Mouse (Mus musculus): ENCODE results near the gene Gab3.
"Not testable (repeated sequence)": the region's sequence is repeated elsewhere in the genome, so short reads cannot be mapped to it uniquely, and the experiment has no call there.

DNA sequence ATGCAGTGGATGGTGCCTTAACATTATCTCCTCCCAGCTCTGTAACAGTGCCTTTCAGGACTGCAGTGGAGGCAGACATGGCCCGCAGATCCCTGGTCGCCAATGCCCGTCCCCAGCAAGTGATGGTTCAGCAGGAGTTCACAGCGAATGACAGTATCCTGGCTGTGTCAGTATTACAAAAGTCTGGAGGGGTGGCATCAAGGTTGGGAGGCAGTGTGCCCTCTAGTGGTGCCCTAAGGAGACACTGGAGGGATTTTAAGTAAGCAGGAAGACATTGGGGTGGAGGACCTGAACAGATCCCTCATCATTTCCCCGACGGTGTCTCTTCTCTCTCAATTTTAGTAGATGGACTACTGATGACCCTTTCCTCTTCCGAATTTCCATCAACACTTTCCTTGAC is 126.1 kb downstream of the Gab3 start:
- not testable (repeated sequence) for TF ChIP-seq CTCF (conservative IDR thresholded peaks at IDR 0.05; ENCODE audit: insufficient read depth, insufficient read length, low read depth, low read length); POLR2A (IDR thresholded peaks at IDR 0.05; ENCODE audit: low read depth, low read length)
